Mouse (Mus musculus): ENCODE results near the gene Shtn1. TPM values are rescaled to one million over a fixed set of nuclear protein-coding genes. Genes with fewer than 3 reads are reported as not detected.

Gene Shtn1
- polyA plus RNA-seq, 2 experiments: 3.2 to 3.3 TPM

DNA sequence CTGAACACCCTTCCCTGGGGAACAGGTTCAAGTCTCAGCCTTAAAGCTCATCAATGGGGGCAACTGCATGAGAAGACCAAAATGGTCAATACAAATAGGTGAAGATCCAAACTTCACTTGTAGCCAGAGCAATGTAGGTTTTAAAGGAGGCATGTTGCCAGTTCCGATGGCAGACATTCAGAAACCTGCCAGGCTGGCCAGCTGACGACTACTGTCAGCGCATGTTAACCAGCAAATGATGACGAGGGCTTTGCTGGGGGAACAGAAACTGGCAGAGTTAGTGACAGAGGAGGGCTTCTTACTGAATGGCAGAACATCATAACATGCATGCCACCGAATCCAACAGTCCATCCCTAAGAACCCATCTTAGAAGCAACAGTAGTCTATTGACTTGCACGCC lies 2.9 kb downstream of the Shtn1 start:
- no peak overlapping the region for H3K4me2 ChIP-seq (replicated peaks; ENCODE audit: low read depth, low read length, severe bottlenecking)
- H3K9me3 ChIP-seq (ENCODE audit: control insufficient read depth, low read length): no peaks in the 10 kb centered on the region
- H3K36me3 ChIP-seq (ENCODE audit: control insufficient read depth, insufficient read depth, low read length): no peaks in the 10 kb centered on the region
- no peak for ATAC-seq (ENCODE audit: low FRiP score, low read depth)
- DNase-seq (ENCODE audit: low spot score): no peak
- 84% methylated on average over 6 of the region's 6 CpGs for WGBS
- no peak for TF ChIP-seq POLR2A (IDR thresholded peaks at IDR 0.05; ENCODE audit: borderline replicate concordance, extremely low read depth, insufficient read depth, insufficient read length)
- no peak overlapping the region for H3K4me3 ChIP-seq (replicated peaks; ENCODE audit: low read length)
- peaks cover 34% of the 10 kb centered on the region for H3K27me3 ChIP-seq (ENCODE audit: control insufficient read depth, insufficient read depth, low read length)
- H3K9ac ChIP-seq (ENCODE audit: low read depth, low read length, severe bottlenecking): no peak overlapping the region
- H3K27ac ChIP-seq (replicated peaks; ENCODE audit: low read depth, low read length): no peak overlapping the region
- H3K4me1 ChIP-seq (ENCODE audit: control insufficient read depth, insufficient read depth, low read length): peaks cover 2% of the 10 kb centered on the region; the same call in 1 of the 2 replicates

DNA sequence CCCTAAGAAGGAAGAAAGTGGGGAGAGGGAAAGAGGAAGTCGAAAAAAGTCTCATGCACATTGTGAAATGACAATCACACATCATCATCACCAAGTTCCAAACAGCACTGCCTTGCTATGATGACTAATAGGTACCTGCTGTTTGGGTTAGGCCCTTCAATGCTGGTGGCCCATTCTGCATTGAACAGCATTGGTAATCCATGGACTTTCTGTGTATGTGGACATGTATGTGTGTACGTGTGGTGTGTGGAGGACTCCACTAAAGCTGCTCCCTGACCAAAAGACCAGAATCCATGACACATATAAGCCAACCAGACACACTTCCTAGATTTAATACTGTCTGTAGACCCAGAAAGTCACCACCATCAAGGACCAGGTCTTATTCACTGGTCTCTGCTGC lies 3.9 kb downstream of the Shtn1 start:
- 81% methylated on average over 2 of the region's 2 CpGs for WGBS
- DNase-seq (ENCODE audit: low spot score): no peak
- H3K4me2 ChIP-seq (replicated peaks; ENCODE audit: low read depth, low read length, severe bottlenecking): no peak overlapping the region

GRCm38 (mm10) chr19:59071396-59071795 lies 4.5 kb downstream of the Shtn1 start:
- no peak for TF ChIP-seq POLR2A (IDR thresholded peaks at IDR 0.05; ENCODE audit: borderline replicate concordance, extremely low read depth, insufficient read depth, insufficient read length)
- no peaks in the 10 kb centered on the region for H3K36me3 ChIP-seq (ENCODE audit: control insufficient read depth, insufficient read depth, low read length)

More for the DNA sequence above, 3.9 kb downstream of the Shtn1 start:
- Histone ChIP-seq H3K9ac (ENCODE audit: low read depth, low read length, severe bottlenecking) (no peak overlapping the region), H3K36me3 (ENCODE audit: control insufficient read depth, insufficient read depth, low read length) (no peaks in the 10 kb centered on the region), H3K9me3 (ENCODE audit: control insufficient read depth, low read length) (no peaks in the 10 kb centered on the region), H3K27ac (replicated peaks; ENCODE audit: low read depth, low read length) (no peak overlapping the region), H3K4me3 (replicated peaks; ENCODE audit: low read length) (no peak overlapping the region), H3K27me3 (ENCODE audit: control insufficient read depth, insufficient read depth, low read length) (peaks cover 34% of the 10 kb centered on the region), H3K4me1 (ENCODE audit: control insufficient read depth, insufficient read depth, low read length) (peaks cover 2% of the 10 kb centered on the region; the same call in 1 of the 2 replicates)
- ATAC-seq (ENCODE audit: low FRiP score, low read depth): no peak
- no peak for TF ChIP-seq POLR2A (IDR thresholded peaks at IDR 0.05; ENCODE audit: borderline replicate concordance, extremely low read depth, insufficient read depth, insufficient read length)

DNA sequence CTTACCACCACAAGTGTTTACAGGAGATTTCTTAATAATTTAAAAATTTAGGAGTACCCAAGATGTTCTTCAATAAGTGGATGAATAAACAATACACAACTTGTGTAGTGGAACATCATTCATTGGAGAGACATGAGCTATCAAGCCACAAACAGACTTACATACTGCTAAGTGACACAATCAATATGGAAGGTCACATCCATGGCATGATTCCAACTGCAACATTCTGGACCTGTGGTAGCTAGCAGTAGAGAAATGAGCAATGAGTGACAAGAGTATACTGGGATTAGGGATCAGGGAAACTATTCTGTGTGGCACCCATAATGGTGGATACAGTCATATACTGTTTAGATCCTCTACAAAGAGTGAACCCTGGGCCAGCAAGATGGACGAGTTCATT lies 8.2 kb downstream of the Shtn1 start:
- WGBS: 71% methylated on average over 1 of the region's 1 CpGs
- H3K4me3 ChIP-seq (replicated peaks; ENCODE audit: low read length): no peak overlapping the region
- H3K36me3 ChIP-seq (ENCODE audit: control insufficient read depth, insufficient read depth, low read length): no peaks in the 10 kb centered on the region
- H3K9ac ChIP-seq (ENCODE audit: low read depth, low read length, severe bottlenecking): no peak overlapping the region
- TF ChIP-seq POLR2A (IDR thresholded peaks at IDR 0.05; ENCODE audit: borderline replicate concordance, extremely low read depth, insufficient read depth, insufficient read length): no peak
- H3K27ac ChIP-seq (replicated peaks; ENCODE audit: low read depth, low read length): no peak overlapping the region
- DNase-seq (ENCODE audit: low spot score) (no peak), ATAC-seq (ENCODE audit: low FRiP score, low read depth) (no peak)
- no peaks in the 10 kb centered on the region for H3K9me3 ChIP-seq (ENCODE audit: control insufficient read depth, low read length)
- H3K4me2 ChIP-seq (replicated peaks; ENCODE audit: low read depth, low read length, severe bottlenecking): no peak overlapping the region
- no peaks in the 10 kb centered on the region for H3K27me3 ChIP-seq (ENCODE audit: control insufficient read depth, insufficient read depth, low read length)
- no peaks in the 10 kb centered on the region for H3K4me1 ChIP-seq (ENCODE audit: control insufficient read depth, insufficient read depth, low read length)

More at GRCm38 (mm10) chr19:59071396-59071795, 4.5 kb downstream of the Shtn1 start:
- H3K4me3 ChIP-seq (replicated peaks; ENCODE audit: low read length): no peak overlapping the region
- no peak for ATAC-seq (ENCODE audit: low FRiP score, low read depth)
- H3K27ac ChIP-seq (replicated peaks; ENCODE audit: low read depth, low read length): no peak overlapping the region
- no peaks in the 10 kb centered on the region for H3K9me3 ChIP-seq (ENCODE audit: control insufficient read depth, low read length)
- no peak overlapping the region for H3K4me2 ChIP-seq (replicated peaks; ENCODE audit: low read depth, low read length, severe bottlenecking)
- H3K4me1 ChIP-seq (ENCODE audit: control insufficient read depth, insufficient read depth, low read length): peaks cover 2% of the 10 kb centered on the region; the same call in 1 of the 2 replicates
- H3K9ac ChIP-seq (ENCODE audit: low read depth, low read length, severe bottlenecking): no peak overlapping the region
- 79% methylated on average over 4 of the region's 4 CpGs for WGBS
- H3K27me3 ChIP-seq (ENCODE audit: control insufficient read depth, insufficient read depth, low read length): peaks cover 28% of the 10 kb centered on the region
- DNase-seq (ENCODE audit: low spot score): no peak

DNA sequence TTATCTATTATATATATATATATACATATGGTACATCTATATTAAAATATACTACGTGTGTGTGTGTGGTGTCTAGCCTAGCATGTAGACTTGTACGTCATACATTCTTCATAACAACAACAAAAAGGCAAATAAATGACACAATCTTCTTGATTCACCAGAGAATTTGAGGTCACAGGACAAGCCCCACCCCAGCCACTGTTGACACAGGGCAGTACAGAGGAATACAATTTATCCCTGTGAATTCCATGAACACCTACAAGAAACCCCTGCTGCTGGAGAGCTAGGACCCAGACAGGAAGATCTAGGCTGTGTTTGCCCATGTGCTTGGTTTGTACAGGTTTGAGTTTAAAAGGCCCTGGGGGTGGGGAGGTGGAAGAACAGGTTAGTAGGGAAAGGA lies 9.2 kb downstream of the Shtn1 start:
- DNase-seq (ENCODE audit: low spot score) (no peak), ATAC-seq (ENCODE audit: low FRiP score, low read depth) (no peak)
- no peaks in the 10 kb centered on the region for H3K4me1 ChIP-seq (ENCODE audit: control insufficient read depth, insufficient read depth, low read length)
- no peaks in the 10 kb centered on the region for H3K9me3 ChIP-seq (ENCODE audit: control insufficient read depth, low read length)
- H3K36me3 ChIP-seq (ENCODE audit: control insufficient read depth, insufficient read depth, low read length): no peaks in the 10 kb centered on the region
- H3K9ac ChIP-seq (ENCODE audit: low read depth, low read length, severe bottlenecking): no peak overlapping the region
- H3K27me3 ChIP-seq (ENCODE audit: control insufficient read depth, insufficient read depth, low read length): no peaks in the 10 kb centered on the region
- H3K4me3 ChIP-seq (replicated peaks; ENCODE audit: low read length): no peak overlapping the region
- TF ChIP-seq POLR2A (IDR thresholded peaks at IDR 0.05; ENCODE audit: borderline replicate concordance, extremely low read depth, insufficient read depth, insufficient read length): no peak
- no peak overlapping the region for H3K27ac ChIP-seq (replicated peaks; ENCODE audit: low read depth, low read length)
- no peak overlapping the region for H3K4me2 ChIP-seq (replicated peaks; ENCODE audit: low read depth, low read length, severe bottlenecking)
- whole genome bisulfite sequencing: 93% methylated on average over 2 of the region's 2 CpGs

GRCm38 (mm10) chr19:59066115-59066514 lies 9.8 kb downstream of the Shtn1 start:
- ATAC-seq (ENCODE audit: low FRiP score, low read depth) (no peak), DNase-seq (ENCODE audit: low spot score) (no peak)
- H3K4me1 ChIP-seq (ENCODE audit: control insufficient read depth, insufficient read depth, low read length): no peaks in the 10 kb centered on the region
- no peak overlapping the region for H3K4me3 ChIP-seq (replicated peaks; ENCODE audit: low read length)
- H3K36me3 ChIP-seq (ENCODE audit: control insufficient read depth, insufficient read depth, low read length): no peaks in the 10 kb centered on the region
- H3K27me3 ChIP-seq (ENCODE audit: control insufficient read depth, insufficient read depth, low read length): no peaks in the 10 kb centered on the region
- no peak for TF ChIP-seq POLR2A (IDR thresholded peaks at IDR 0.05; ENCODE audit: borderline replicate concordance, extremely low read depth, insufficient read depth, insufficient read length)
- WGBS: 41% methylated on average over 5 of the region's 5 CpGs
- H3K9ac ChIP-seq (ENCODE audit: low read depth, low read length, severe bottlenecking): no peak overlapping the region
- H3K27ac ChIP-seq (replicated peaks; ENCODE audit: low read depth, low read length): no peak overlapping the region
- H3K4me2 ChIP-seq (replicated peaks; ENCODE audit: low read depth, low read length, severe bottlenecking): no peak overlapping the region
- no peaks in the 10 kb centered on the region for H3K9me3 ChIP-seq (ENCODE audit: control insufficient read depth, low read length)
